Mouse (Mus musculus) small intestine, adult 2 months (tissue): ENCODE results near the gene Trim27.

Experiments used
- CTCF ChIP-seq: fragments of 200-500 bp; IDR thresholded peaks from 2 replicates; pipeline ENCODE4 v1.5.1; 2012; ENCODE audit warnings: low read depth, mild to moderate bottlenecking, control low read depth, inconsistent platforms, low read length, moderate library complexity, mixed read lengths; ENCODE audit not compliant: insufficient replicate concordance, insufficient read length; ENCODE audit errors: extremely low read depth
- POLR2A ChIP-seq: fragments of 200-500 bp; IDR thresholded peaks from 2 replicates; pipeline ENCODE4 v1.6.1; 2012; ENCODE audit warnings: low read depth, mild to moderate bottlenecking, control low read depth, inconsistent platforms, low read length, moderate library complexity

DNA sequence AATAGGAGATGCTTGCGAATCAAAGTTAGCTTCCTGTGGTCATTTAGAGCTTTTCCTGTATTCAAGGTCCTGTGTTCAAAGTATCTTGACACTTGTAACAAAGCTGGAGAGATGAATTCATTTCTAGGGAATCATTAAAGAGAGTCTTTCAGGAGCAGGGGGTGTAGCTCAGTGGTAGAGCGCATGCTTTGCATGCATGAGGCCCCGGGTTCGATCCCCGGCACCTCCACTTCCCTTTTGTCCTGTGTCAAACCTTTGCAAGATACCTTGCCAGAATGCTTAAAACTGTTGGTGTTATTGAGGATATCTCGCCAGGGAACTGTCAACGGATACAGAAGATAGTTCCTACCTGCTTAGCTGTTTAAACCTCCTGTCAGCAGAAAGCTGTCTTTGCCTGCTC, 61.5 kb downstream of the Trim27 start:
- TF ChIP-seq CTCF (no peak), POLR2A (no peak)
